Mouse (Mus musculus): ENCODE results near the gene Polq.

- TF ChIP-seq EP300 (optimal IDR thresholded peaks at IDR 0.05) (no peak), CTCF (IDR thresholded peaks at IDR 0.05; ENCODE audit: low read depth) (no peak)
Observed at GRCm38 (mm10) chr16:36987399-36987798, 24.2 kb upstream of the Polq start.

All from stomach, postnatal 0 days (tissue).